Mouse (Mus musculus) adrenal gland, postnatal 25 days (tissue): Measurements from ENCODE around the gene Smox. TPM values are rescaled to one million over a fixed set of nuclear protein-coding genes. Genes with fewer than 3 reads are reported as not detected.
A peak's percentile ranks its signal among the peaks of the same experiment; 100 is the strongest.

Experiments used
- DNase-seq: peaks from one replicate; pipeline ENCODE4 v3.0.0; 2021; ENCODE audit warnings: mixed read lengths
- total RNA-seq: library from RNA; stranded (reverse); gene quantifications from 2 replicates; pipeline ENCODE4 v1.2.3, GENCODE M21; 2021

Smox gene
- total RNA-seq, 1 experiment from 2014 or later: 24.9 TPM

DNA sequence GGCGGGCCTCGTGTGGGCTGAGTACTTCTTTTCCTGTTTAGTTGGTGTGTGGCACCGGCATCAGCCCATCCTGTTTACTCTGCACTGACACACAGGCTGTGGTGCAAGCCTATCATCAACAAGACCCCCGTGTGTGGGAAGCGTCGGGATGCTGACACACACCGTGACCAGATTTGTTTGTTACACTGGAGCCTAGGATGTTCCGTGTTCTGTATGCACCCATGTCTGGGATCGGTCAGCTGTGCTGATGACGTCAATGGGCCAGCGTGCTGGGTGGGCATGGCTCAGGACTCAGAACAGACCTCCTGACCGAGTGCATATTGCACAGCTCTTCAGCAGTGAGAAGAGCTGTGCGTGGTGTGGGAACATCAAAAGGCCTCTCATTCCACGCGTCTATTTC lies 6.2 kb upstream of the Smox start:
- DNase-seq: no peak

DNA sequence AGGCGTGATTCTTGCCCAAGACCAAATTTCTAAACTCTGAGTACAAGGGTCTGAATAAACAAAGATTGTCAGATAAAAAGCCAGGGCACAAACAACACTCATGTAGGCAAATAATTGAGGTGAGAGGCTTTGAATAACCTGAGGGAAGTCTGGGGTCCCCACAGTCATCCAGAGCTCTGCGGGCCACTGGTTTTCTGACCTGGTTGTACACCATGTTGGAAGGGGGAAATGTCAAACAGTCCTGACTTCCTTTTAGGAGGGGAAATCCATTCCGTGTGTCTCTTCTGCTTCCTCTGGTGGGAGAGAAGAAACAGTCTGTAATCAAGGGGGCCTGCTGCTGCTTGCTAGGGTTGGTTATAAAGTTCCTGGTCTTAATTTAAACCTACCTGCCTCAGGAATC lies 5.2 kb upstream of the Smox start:
- DNase-seq: no peak

DNA sequence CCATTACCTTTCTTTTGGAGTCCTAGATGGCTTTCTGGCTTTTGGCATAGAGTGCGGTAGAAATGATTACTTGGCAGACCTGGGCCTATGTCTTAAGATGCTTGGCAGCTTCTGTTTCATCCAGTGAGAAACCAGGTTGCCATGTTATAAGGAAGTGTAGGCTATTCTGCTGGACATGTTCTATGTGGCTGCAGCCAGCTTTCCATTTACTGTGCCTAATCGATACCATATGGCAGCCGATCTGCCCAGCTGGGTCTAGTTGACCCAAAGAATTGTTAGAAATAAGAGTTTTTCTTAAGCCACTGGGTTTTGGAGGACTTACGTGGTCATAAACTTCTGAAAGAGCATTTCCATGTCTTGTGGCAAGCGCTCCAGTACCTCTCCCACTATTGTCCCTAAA lies 4.0 kb upstream of the Smox start:
- no peak for DNase-seq

DNA sequence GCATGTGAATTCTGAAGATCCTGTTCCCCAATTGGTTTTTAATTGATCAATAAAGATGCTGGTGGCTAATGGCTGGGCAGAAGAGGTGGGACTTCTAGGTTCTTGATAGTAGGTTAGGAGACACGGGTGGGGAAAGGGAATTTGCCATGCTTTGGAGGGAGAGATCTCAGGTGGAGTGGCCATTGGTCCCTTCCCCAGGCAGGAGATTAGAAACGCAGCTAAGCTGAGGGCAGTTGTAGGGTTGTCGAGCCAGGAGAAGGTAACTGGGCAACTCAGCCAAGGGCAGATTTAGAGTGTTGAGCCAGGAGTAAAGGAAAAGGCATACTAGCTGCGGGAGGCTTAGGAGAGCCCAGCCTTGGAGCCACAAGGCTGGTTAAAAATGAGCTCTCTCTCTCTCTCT lies 3.0 kb upstream of the Smox start:
- DNase-seq: no peak

DNA sequence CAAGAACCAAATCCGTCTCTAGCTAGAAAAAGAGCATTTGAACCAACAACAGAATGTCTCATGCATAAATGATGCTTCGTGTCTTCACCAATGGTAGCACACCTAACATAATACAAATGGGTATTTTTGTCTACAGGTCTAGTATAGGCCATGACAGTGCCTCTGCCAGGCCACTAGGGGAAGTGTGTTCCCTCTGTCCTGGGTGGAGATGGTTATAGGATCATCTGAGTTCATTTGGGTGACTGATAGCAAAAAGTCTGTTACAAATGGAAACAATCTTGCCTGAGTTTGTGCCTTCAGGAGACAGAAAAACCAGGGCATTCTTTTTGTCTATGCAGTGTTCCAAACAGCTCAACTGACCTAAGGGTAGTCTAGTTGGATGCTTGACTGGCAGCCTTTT lies 2.4 kb upstream of the Smox start:
- no peak for DNase-seq

DNA sequence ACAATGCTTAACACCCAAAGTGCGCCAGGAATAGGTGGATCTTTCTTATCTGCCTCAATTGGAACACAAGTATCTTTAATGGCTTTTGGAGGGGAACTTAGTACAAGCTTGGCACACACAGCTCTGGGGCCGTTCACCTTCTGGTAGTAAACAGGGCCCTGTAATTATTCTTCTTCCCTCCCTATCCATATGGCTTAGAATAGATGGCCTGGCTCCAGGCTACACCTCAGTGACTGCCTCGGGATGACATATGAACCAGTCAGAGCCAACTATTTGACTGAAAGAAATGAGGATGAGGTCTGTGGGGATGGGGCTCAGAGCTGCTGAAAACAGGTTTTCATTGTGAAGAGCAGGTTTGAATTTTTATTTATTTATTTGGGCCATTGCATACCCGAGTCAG lies 1.7 kb upstream of the Smox start:
- no peak for DNase-seq

DNA sequence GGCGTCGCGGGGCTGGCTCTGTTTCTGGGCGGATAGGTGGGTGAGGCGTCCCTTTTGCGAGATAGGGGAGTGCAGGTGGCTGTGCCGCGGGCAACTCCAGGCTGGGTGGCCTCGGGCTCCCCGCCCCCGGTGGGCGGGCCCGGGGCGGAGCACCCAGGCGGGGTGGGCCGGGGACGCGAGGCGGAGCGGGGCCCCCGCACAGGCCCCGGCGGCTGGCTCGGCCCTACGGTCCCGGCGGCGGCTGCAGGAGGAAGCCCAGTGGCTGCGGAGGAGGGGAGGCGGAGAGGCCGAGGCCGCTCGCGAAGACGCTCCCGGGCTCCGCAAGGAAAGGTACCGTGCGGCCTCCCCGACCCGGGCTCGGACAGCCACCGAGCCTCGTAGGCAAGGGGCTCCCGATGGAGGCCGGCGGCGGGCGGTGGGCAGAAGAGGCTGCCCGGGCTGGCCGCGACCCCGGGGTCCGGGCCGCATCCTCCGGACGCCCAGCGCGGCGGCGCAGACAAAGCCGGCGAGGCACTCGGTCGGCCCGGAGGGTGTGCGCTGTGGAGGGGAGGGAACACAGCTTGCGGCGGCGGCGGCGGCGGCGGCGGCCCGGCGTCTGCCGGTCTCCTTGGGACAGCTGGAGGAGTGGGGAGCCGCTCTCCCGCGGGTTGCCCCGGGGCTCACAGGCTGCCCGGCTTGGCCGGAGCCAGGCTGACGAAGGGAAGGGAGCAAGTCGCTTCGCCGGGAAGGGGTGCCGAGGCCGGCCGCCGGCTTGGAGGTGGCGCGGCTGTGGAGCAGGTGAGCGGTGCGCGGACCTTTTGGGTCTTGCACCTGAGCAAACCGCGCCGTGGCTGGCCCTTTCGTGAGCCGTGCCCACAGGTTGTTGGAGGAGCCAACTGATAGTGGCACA lies 655 bp downstream of the Smox start:
- peak; percentile 91 for DNase-seq

DNA sequence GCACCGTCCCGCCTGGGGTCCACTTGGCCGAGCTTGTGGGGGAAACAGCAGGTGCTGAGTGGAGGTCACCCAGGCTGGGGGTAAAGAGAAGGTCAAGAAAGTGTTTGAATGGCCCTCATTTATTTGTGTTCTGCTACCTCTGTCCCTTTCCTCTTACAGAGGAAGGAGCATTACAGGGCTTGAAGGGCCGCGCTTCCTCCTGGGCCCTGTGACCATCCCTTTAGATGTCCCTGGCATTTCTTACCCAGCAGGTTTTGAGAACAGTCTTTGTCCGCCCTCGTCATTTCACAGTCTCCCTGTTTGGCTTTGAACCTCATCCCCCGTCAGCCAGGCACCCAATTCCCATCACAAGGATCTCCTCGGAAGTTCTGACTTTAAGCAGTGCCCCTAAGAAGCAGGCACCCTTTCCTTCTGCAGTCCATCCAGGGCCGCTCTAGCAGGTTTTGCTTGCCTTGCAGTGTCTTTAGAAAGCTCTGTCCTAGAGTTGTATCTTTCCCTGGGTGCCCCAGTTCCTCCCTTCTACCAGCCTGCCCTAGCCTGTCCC lies 1.4 kb downstream of the Smox start:
- DNase-seq: no peak

DNA sequence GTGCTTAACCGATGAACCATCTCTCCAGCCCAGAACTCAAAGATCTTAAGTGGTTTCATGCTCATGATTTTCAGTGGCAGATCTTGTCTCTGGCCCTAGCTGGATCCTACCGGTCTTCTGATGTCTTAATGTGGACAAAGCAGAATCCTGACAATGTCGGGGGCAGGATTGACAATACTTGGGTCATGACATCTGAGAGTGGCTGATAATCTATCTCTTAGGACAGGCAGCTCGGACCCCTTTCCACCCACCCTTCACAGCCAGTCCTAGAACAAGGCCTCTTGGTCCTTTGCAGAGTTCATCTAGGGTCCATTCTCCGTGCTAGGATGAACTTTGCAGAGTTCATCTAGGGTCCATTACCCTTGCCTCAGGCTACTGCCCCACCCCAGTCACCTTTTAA lies 2.1 kb downstream of the Smox start:
- DNase-seq: no peak

DNA sequence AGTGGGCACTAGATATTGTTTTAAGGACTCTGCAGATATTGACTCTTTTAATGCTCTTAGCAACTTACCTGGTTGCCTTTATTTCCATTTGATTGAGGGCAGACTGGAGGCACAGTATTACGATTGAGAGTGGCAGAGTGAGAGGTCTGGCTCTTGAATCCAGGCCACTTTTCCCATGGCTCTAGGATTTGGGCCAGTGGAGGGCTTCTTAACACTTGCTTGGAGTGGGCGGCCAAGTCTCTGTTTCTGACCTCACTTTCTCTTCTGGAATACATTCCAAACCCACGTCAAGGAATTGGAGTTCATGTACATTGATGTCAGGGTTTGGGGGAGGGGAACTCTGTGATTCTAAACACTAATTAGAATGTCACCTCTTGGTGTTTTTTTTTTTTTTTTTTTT lies 4.0 kb downstream of the Smox start:
- no peak for DNase-seq

DNA sequence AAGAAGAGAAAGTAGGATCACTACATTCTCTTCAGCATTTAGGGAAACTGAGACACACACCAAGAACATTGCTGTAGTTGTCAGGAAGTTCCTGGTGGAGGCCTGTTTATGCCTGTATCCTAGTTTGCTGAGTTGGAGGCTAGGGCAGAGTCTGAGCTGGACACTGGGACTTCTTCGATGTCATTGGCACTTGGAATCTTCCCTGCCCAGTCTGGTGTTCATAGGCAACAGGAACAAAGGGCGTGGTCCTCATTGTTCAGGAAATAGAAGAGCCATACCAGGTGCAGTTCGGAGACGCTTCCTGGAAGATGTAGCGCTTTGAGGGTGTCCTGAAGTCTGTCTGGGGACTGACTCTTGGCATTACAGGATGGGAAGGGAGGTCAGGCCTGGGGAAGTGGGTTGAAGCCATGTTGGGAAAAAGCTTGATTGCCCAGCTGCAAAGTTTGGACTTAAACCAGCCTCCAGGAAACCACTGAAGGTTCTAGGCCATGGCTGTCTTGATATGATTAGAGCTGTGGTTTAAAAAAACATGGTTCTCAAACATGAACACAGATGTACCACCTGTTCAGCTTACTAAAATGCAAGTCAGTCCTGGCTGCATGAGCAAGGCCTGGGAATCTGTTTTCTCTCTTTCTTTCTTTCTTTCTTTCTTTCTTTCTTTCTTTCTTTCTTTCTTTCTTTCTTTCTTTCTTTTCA lies 5.0 kb downstream of the Smox start:
- DNase-seq: no peak

DNA sequence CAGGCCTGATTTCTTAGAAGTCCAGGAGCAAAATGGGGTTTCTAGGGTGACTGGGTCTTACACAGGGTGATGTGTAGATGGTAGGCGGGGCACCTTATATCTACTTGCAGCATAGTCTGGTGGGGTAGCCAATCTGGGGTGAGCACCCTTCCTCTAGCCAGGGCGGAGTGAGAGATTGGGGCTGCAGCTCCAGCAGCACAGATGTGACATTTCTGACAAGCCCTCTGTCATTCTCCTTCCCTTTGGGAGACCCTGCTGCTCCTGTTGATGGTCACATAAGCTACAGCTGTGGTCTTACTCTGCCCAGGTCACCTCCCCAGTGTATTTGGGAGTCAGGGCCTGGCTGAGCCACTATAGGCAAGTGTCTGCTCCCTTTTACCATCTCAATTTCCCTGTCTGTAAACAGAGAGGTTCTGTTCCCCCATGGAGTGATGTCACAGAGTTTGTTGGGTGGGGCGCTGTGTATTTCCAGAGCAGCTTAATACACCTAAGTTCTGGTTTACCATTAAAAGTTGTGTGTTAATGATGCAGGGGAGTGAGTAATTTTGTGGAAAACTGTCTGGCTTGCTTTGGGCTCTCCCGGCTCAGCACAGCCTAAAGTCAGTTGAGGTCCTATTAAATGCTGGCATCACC lies 6.0 kb downstream of the Smox start:
- no peak for DNase-seq

DNA sequence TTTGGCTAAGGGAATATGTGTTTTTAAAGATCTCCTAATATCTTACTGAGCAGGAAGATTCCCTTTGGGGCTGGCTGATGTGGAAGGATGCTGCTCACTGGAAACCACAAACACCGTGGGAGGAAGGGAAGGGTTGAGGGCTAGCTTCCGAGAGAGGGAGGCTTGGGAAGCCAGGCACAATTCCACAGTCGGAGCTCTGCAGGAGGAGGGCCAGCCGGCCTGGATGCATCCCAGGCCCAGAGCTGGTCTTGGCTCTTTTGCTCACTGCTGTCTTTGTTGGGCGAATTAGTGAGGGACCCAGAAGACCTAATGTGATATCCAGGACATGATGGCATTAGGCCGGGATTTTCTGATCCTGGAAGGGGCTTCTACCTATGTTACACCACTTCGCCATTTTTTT lies 6.9 kb downstream of the Smox start:
- no peak for DNase-seq

DNA sequence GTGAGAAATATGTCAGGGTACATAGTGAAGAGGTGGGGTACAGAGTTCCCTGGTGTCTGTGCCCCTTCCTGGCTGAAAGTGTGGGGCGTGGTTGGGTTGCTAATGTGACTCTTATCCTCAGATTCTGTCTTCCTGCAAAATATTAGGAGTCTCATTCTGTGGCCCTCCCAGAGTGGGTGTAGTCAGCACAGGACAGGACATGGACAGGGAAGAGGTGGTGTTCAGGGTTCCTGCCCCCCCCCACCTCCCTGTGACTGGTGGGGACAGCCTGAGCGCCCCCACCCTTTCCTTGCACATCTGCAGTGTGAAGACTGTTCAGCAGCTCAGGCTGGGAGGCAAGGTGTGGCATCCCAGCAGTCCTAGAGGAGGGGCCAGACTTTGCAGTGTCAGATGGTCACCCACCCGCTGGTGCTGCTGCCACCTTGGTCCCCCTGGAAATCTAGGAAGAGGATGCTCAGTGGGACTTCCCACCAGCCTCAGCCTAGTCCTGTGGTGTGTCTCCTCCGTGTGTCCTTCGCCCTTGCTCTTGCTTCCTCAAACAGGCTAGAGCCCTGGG lies 8.1 kb downstream of the Smox start:
- DNase-seq: no peak

DNA sequence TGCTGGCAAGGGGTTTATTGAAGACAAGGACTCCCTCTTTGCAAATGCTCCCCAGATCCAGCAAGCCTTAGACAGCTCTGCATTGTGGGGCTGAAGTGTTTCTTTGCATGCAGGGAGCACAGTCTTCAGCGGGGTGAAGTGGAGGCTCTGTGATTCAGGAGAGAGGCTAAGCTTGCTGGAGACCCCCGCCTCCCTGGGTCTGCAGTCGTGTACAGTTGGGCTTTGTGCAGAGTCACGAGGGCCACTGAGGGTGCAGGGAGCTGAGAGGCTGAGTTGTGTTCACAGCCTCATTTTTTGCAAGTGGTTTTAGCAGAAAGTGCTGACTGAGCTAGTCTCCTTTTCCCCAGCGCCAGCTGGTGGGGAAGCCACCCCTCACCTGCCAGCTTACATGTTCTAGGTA lies 10.6 kb downstream of the Smox start:
- DNase-seq: no peak

DNA sequence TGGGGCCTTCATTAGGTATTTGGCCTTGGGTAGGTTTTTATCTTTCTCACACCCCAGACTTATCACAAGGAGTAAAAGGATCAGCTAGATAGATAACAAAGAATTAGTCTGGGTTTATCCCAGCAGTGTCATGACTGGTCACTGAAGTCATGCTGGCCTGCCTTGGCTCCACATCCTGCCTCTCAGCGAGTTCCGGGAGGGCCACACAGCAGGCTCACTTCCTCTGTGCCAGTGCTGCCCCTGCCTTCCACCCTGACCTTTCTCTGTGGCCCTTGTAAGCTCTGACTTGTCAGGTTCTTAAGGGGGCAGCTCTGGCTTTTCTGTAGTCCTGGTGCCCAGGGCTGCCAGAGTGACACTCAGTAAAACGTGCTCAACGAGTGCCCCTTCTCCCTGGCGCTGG lies 11.3 kb downstream of the Smox start:
- DNase-seq: no peak

DNA sequence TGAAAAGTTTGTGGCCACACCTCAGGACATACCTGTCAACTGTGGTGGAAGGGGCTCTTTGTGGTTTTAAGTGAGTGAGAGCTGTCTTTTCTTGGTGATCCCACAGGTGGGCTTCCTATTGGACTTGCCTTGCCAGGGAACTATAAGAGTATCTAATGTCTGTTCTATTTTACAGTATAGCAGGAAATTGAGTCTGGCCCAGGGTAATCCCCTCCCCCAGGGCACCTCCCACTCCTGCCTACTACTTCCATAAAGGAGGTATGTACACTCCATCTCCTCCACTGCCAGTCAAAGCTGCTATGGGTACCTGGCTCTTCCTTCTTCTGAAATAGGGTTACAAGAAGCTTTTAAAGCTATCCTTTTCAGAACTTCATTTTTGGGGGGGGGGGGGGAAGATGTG lies 14.1 kb downstream of the Smox start:
- DNase-seq: no peak

DNA sequence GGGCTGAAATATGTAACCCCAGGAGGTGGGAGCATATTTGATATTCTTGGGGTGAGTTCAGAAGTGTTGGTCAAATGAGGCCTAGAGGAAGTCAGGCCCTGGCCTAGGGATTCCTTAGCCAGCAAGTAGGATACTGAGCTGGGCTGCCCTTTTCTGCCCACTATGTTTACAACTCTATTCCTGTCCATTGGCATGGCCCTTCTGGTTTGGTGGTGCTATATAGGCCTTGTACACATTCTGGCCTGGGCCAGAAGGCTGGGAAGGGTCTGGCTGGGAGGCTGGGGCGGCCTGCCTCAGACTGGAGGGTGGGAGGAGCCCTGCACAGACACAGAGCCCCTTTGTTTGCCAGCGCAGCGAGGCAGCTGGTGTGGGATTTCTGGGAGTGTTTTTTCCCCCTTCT lies 15.1 kb downstream of the Smox start:
- DNase-seq: no peak

DNA sequence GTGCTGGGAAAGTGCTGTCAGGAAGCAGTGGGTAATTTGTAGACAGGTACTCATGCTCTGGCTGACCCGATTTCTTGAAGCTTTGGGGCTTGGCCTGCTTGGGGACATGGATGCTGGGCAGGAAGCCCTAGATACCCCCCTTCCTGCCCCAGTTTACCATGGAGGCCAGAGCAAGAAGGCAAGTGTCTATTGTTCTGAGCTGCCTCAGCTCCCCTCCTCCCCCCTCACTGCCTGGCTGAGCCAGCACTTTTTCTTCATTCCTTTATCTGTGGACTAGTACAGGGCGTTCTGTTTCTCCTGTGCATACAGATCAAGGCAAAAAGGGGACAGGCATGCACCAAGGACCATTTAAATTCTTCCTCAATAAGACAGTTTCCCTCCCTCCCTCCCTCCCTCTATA lies 17.2 kb downstream of the Smox start:
- DNase-seq: no peak

DNA sequence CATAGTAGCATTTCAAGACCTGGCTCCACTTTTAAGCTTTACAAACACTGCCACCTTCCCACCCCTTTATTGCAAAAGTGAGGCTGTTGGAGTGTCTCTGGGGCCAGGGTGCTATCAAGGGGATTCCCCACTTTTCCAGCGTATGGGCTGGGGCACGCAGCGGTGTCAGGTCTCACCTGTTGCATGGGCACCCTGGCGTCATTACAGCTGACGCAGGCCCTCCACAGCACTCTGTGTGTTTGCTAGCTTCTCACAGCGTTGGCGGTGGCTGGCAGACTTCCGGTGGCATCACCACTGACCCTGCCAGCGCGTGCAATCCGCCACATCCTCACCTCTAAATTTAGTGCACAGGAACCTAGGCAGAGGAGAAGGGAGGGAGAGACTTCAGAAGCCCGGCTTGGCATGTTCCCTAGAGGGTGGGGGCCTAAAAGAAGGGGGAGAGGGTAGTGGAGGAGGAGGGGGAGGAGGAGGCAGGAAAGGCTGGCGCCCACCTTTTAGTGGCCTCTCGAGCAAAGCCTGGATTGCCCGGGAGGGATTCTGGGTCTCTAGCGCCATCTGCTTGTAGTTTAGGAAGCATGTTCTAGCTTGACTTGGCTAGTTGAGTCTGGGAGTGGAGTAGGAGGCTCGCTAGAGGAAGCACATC lies 18.5 kb downstream of the Smox start:
- peak; percentile 46 for DNase-seq

DNA sequence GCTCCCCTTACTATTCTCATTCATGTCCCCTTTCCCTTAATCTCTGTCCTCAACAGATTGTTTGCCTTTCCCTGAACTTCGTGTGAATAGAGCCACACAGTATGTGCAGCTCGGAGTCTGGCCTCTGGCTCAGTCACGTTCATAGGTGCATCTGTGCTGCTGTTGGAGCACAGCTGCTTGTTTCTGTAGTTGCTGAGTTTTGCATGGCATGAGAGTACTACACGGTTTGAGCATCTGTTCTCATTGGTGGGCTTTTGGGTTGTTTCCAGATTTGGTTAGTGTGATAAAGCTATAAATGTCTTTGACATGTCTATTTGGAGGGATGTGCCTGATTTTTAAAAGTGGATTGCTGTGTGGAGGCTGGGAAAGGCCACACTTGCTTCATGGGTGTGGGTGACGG lies 19.2 kb downstream of the Smox start:
- no peak for DNase-seq

DNA sequence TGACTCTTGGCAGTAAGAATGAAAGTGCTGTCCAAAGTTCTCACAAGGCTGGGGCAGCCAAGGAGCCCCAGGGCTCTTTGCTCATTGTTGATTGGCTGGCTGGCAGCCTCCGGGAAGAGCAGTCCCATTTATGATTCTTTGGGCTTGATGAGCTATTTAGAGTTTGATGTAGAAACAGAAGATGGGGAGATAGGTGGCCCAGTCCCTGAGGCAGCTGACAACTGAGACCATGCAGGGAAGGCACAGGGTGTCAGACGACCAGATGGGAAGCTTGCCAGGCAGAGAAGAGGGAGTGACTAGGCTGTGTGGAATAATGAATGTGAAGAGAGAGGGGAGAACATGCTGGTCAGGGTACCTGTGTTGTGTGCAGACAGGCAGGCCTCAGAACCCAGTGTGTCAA lies 22.2 kb downstream of the Smox start:
- no peak for DNase-seq
